Mouse (Mus musculus) testis, postnatal 10 days (tissue): ENCODE data around the gene Snx5.

Source experiments
- DNase-seq: peaks from one replicate; pipeline ENCODE4 v3.0.0; 2021; ENCODE audit warnings: low spot score

Snx5 gene

GRCm38 (mm10) chr2:144270507-144271420 lies at the start of gene Snx5, which contains the start of gene Mgme1:
Gene Snx5 (minus strand): TSS chr2:144270906.
Gene Mgme1 (plus strand): TSS chr2:144270663.
- DNase-seq = peak; percentile 94

- DNase-seq = no peak
These were observed 40.7 kb upstream of the Snx5 start for GRCm38 (mm10) chr2:144311372-144311771.

GRCm38 (mm10) chr2:144310273-144310672 lies 39.6 kb upstream of the Snx5 start:
- DNase-seq = no peak

GRCm38 (mm10) chr2:144308561-144308960 lies 37.9 kb upstream of the Snx5 start:
- DNase-seq = no peak

GRCm38 (mm10) chr2:144305721-144306294 lies 35.1 kb upstream of the Snx5 start:
- DNase-seq = peak; percentile 49

GRCm38 (mm10) chr2:144301101-144301500 lies 30.4 kb upstream of the Snx5 start:
- DNase-seq = no peak

GRCm38 (mm10) chr2:144299749-144300669 lies 29.3 kb upstream of the Snx5 start:
- no peak for DNase-seq

- no peak for DNase-seq
These were observed 24.5 kb upstream of the Snx5 start for GRCm38 (mm10) chr2:144295145-144295735.

GRCm38 (mm10) chr2:144291600-144292305 lies 21.0 kb upstream of the Snx5 start:
- DNase-seq = no peak

- DNase-seq = no peak
These were observed 19.6 kb upstream of the Snx5 start for GRCm38 (mm10) chr2:144290321-144290720.

- DNase-seq = no peak
These were observed 10.7 kb upstream of the Snx5 start for GRCm38 (mm10) chr2:144281417-144281816.

- DNase-seq = no peak
These were observed 9.9 kb upstream of the Snx5 start for GRCm38 (mm10) chr2:144280568-144280967.

GRCm38 (mm10) chr2:144279742-144280141 lies 9.0 kb upstream of the Snx5 start:
- DNase-seq = peak; percentile 81

GRCm38 (mm10) chr2:144276885-144277284 lies 6.2 kb upstream of the Snx5 start:
- no peak for DNase-seq

- no peak for DNase-seq
These were observed 4.0 kb upstream of the Snx5 start for GRCm38 (mm10) chr2:144274741-144275140.

GRCm38 (mm10) chr2:144272088-144272487 lies 1.4 kb upstream of the Snx5 start:
- DNase-seq = no peak

GRCm38 (mm10) chr2:144269679-144270475 lies 829 bp downstream of the Snx5 start:
- no peak for DNase-seq

- no peak for DNase-seq
These were observed 1.4 kb downstream of the Snx5 start for GRCm38 (mm10) chr2:144269306-144269650.

GRCm38 (mm10) chr2:144268446-144269305 lies 2.0 kb downstream of the Snx5 start:
- DNase-seq = no peak

GRCm38 (mm10) chr2:144267731-144268015 lies 3.0 kb downstream of the Snx5 start:
- DNase-seq = no peak
